Mouse (Mus musculus) monocyte, adult 2 months (primary cell): ENCODE data around the gene Far2.
"Not testable (repeated sequence)": the region's sequence is repeated elsewhere in the genome, so short reads cannot be mapped to it uniquely, and the experiment has no call there.

Experiments
- DNase-seq, 2 experiments: peaks; one replicate each; pipeline ENCODE4 v3.0.0; 2022; ENCODE audit warnings: low spot score in 2 of 2, low read depth in 1 of 2

The Far2 gene

GRCm38 (mm10) chr6:148116907-148117306 is 69.8 kb downstream of the Far2 start:
- DNase-seq: no peak

DNA sequence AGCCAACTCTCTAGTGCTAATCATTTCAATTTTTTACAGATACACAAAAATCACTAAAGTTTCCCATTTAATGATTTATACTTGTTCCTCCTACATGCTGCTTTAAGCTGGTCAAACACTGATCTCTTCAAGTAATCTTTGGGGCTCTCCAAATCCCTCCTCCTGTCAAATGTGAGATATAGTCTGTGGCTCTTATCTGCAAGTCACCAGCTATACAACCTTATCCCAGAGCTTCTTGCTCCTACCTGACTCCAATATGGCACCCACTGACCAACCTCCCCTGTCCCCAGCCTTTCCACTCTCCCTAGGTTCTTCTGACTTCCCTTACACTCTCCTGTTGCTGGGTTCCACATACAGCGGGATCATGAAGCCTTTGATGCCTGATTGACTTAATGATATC is 70.6 kb downstream of the Far2 start:
- DNase-seq: no peak

- DNase-seq: no peak
Observed at GRCm38 (mm10) chr6:148120703-148121102, 73.6 kb downstream of the Far2 start.

- not testable (repeated sequence) for DNase-seq
Observed at GRCm38 (mm10) chr6:148126851-148127250, 79.8 kb downstream of the Far2 start.

GRCm38 (mm10) chr6:148132314-148132713 is 85.3 kb downstream of the Far2 start:
- DNase-seq: no peak

DNA sequence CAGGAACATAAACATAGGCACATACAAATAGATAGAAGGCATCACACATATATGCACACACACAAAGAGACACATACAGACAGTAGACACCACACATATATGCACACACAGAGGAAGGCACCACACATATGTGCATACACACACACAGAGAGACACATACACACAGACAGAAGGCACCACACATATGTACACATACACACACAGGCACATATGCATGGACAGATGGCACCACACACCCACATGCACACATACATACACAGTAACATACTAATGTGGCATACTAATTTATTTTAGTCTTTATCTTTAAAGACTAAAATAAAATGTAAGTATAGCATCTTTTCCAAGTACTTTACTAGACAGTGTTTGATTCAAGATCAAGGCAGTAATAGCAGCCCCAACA is 86.5 kb downstream of the Far2 start:
- DNase-seq: no peak

GRCm38 (mm10) chr6:148135769-148136382 is 88.8 kb downstream of the Far2 start:
- peak; percentile 14 to 15 for DNase-seq

- DNase-seq: no peak
Observed at GRCm38 (mm10) chr6:148139288-148139995, 92.4 kb downstream of the Far2 start.

GRCm38 (mm10) chr6:148141874-148142273 is 94.8 kb downstream of the Far2 start:
- no peak for DNase-seq

DNA sequence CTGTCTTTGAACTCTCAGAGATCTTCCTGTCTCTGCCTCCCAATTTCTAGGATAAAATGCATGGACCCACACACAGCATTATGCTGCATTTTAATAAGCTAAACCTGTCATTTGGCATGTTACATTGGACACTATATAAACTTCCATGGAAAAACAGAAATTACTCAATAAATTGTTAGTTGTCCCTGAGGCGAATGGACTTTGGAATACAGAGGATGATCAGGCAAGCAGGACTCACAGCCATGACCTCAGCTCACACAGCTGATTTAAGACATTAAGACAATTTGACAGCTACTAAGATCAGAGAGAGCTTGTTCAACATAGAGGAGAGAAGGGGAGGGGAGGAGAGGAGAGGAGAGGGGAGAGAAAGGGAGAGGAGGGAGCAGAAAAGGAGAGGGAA is 95.4 kb downstream of the Far2 start:
- no peak for DNase-seq

DNA sequence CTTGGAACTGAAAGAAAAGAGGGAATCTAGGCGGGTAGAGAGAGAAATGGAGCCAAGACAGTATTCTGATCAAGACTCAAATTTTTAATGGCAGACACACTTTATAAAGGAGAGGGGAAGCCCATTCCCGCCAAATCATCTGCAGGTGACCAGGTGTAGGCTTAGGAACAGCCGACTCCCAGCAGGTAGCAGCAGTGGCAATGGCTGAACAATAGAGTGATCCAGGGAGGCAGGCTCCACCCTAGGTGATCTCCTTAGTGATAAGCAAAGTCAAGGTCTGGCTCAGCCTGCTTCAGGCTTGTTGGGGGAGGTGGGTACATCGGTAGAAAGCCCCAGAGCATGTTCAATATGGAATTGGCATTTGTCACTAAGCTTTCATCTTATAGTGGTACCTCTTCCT is 105.2 kb downstream of the Far2 start:
- not testable (repeated sequence) for DNase-seq

- no peak for DNase-seq
Observed at GRCm38 (mm10) chr6:148172904-148173303, 125.8 kb downstream of the Far2 start.

DNA sequence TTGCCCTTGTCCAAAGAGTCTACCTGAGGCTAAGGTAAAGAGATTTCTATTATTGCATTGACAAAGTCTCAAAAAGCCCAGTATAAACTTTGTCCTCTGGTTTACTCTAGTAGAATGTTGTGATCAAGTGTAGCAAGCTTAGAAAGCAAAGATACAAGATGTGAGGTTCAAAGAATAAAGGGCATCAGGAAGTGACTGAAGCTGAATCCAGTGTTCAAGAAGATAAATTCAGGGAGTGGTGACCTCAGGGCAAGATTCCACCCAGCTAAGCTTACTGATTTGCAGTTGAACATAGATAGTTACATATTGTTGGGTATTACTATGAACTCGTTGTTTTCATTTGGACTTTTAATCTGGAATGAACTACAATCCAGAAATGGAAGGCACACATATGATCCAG is 138.6 kb downstream of the Far2 start:
- DNase-seq: no peak

- DNase-seq: no peak
Observed at GRCm38 (mm10) chr6:148193972-148194701, 147.1 kb downstream of the Far2 start.

DNA sequence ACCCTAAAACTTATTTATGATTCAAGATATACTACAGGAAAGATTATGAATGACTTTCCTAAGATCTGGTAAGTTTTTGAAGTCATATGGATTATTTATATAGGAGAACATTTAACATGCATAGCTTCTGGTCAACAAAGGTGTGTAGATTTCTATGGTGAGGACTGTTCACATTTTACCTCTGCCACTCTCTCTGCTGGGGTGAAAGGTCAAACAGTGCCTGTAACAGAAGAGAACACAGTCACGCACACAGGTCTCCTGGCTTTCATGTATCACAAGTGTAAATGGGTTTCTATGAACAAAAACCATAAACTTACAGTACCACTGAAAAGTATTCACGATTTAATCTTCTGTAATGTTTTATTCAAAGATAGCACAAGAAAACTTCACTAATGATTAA is 152.1 kb downstream of the Far2 start:
- DNase-seq: no peak

DNA sequence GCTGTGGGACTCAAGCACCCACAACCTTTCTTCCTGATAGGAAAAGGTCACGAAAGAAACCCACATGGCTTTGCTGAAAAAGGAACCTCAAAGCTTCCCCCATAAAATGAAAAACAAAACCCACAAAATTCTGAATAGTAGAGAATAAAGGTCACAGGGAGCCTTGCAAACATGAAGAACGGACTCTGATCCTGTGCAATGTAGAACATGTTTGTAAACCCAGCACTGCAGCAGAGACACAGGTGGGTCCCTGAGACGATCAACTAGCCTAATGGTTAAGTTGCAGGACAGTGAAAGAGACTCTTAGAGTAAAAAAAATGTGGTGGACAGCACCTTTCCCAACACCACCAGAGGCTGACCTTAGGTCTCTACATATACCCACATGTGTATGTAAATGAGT is 152.7 kb downstream of the Far2 start:
- no peak for DNase-seq

DNA sequence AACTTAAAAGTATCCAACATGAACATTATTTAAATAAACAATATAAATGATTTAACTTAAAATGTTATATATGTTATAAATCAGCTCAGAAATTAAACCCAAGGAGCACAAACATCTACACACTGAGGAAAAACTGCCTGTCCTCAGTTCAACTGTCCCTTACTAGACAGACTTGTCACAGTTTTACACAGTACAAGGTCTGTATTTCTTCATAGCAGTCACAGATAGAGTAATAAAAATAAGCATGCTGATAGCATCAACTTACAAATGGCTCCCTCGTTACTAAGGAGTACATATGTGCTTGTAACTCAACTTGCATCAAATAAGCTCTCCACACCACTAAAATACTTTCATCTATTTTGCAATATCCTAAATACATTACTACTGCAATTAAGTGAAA is 158.1 kb downstream of the Far2 start:
- DNase-seq: no peak

DNA sequence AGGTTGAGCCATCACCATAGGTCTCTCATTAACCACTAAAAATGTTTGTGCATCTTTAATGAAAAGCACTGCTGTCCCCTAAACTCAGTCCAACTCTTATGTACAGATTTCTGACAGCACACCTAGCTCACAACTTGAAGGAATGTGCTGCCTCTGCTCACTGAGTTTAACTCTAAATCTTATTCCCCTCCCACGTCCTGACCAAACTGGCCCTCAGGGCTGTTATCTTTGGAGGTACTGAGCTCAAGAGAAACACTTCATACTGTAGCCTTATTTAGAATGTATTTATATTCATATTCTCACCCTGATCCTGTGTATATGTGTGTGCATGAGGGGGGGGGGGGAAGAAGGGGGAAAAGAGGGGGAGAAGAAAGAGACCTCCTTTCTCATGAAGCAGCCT is 160.5 kb downstream of the Far2 start:
- DNase-seq: no peak

DNA sequence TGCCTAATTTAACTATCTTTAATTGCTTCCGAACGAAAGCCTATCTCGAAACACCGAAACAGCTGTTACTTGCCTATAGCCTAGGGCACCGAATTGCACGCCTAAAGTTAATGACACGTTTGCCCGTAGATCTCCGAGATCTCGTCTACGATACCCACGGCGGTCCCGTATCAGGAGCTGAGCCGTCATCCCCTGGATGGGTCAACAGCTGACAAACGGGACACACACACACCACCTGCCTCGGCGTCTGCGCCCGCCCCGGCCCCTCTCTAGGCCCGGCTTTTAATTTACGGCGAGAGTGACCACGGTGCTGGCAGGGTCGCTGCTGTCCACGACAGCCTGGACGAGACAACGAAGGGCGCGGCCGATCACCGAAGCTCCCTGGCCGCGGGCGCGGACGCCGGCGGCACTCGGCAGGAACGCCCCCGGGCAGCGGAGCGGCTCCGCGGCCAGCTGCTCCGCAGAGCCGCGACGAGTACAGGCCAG is 164.4 kb downstream of the Far2 start:
- peak in 1 of 2 experiments; percentile 6 for DNase-seq

DNA sequence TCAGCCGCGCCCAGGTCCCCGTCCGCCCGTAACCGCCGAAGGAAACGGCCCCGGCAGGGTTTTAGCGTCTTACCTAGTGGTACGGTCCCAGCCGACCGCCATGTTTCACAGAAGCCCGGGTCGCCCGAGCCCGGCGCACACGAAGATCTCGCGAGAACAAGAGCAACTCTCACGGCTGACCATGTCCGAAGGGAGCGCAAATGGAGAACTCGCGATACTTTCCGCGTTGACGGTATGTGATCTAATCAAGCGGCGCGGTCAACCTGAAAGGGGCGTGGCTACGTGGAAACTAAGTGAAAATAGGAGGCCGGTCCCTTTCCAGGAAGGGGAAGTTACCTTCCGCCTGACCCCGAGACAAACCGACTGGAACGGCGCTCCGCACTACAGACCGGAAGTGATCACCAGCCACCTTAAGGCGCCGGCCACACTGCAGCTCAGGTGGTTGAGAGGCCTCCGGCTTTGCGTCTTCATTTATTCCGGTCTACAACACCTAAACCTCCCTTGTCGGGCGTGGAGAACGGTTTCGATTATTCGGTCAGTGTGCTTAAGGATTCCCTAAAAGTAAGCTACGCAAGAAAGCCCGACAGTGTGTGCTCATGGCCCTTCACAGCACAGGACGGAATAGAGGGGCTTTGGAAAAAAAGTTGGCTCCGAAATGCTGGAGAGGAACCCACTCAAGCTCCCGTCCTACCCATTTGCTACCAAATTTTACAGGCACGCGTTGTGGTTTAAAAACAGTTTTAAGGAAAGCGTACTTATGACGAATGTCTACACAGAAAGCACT is 165.0 kb downstream of the Far2 start, which contains the start of gene Ergic2:
Ergic2 (minus strand) TSS at position 478 of the 784 bp plus-strand sequence.
- DNase-seq: peak; percentile 96 to 97

- peak; percentile 24 for DNase-seq
Observed at GRCm38 (mm10) chr6:148214765-148215164, 167.7 kb downstream of the Far2 start.
